10 mouse cellular contexts compared by ENCODE assay signal in genomic region chr1:161038004-161038403, GRCm38 (mm10). TPM values are rescaled to one million over a fixed set of nuclear protein-coding genes. Genes with fewer than 3 reads are reported as not detected.
DNase-seq lines count a peak whose midpoint lies in the region; ATAC-seq and TF ChIP-seq lines count a peak whose summit lies in the region.
"Had no signal": no experiment of that assay in that cellular context is flagged by ENCODE, and none has a peak within 500 bp of the region (broad histone marks: within the 10 kb centered on the region; RNA-seq: fewer than 3 reads in every experiment).

No protein-coding gene starts in this region.

- ATAC-seq in heart, embryonic 13.5 days (ENCODE audit: extremely low read depth, insufficient number of reproducible peaks, low FRiP score, low TSS enrichment), result no peak
- ATAC-seq in hindbrain, embryonic 13.5 days (ENCODE audit: low FRiP score), result no peak
- no peak for ATAC-seq in midbrain, embryonic 12.5 days (ENCODE audit: low FRiP score, low read depth)
- no peak for ATAC-seq in inflammation-experienced regulatory T-cells, adult 6 months

- H3K27me3 ChIP-seq in heart, embryonic 13.5 days (replicated peaks), result no peaks in the 10 kb centered on the region
- no peaks in the 10 kb centered on the region for H3K27me3 ChIP-seq in MEL (ENCODE audit: control insufficient read depth in 1 of 2, insufficient read depth in 2 of 2, low read length in 2 of 2)
- H3K27me3 ChIP-seq in hindbrain, embryonic 13.5 days, result no peaks in the 10 kb centered on the region
- H3K27me3 ChIP-seq in midbrain, embryonic 12.5 days, result no peaks in the 10 kb centered on the region

- peak overlapping the region; percentile 75 for H3K9ac ChIP-seq in heart, embryonic 13.5 days
- H3K9ac ChIP-seq in MEL (ENCODE audit: control insufficient read depth, low read depth, low read length, poor library complexity, severe bottlenecking), result peak overlapping the region; percentile 98
- H3K9ac ChIP-seq in hindbrain, embryonic 13.5 days, result peak overlapping the region; percentile 67; the same call in 1 of the 2 replicates
- H3K9ac ChIP-seq in midbrain, embryonic 12.5 days (replicated peaks), result no peak overlapping the region

- H3K4me1 ChIP-seq in heart, embryonic 13.5 days, result peaks cover 28% of the 10 kb centered on the region
- 0 out of 4 replicates have a peak, but pooled peaks cover 0 to 2% of the 10 kb centered on the region in 2 experiments for H3K4me1 ChIP-seq in MEL (ENCODE audit: control insufficient read depth in 1 of 2, insufficient read depth in 2 of 2, low read length in 2 of 2)
- peaks cover 38% of the 10 kb centered on the region for H3K4me1 ChIP-seq in hindbrain, embryonic 13.5 days (replicated peaks)
- H3K4me1 ChIP-seq in midbrain, embryonic 12.5 days, result peaks cover 32% of the 10 kb centered on the region

- H3K4me3 ChIP-seq in heart, embryonic 13.5 days, result peak overlapping the region; percentile 75
- H3K4me3 ChIP-seq in MEL (ENCODE audit: control insufficient read depth in 1 of 2, insufficient read depth in 1 of 2, low read depth in 2 of 2, low read length in 2 of 2), result peak overlapping the region; percentile 65
- H3K4me3 ChIP-seq in hindbrain, embryonic 13.5 days, result peak overlapping the region; percentile 33
- H3K4me3 ChIP-seq in midbrain, embryonic 12.5 days, result peak overlapping the region; percentile 88

- peaks cover 55% of the 10 kb centered on the region for H3K36me3 ChIP-seq in heart, embryonic 13.5 days
- H3K36me3 ChIP-seq in MEL (ENCODE audit: control insufficient read depth in 1 of 2, insufficient read depth in 2 of 2, low read length in 2 of 2), result peaks cover 2 to 27% of the 10 kb centered on the region in 2 experiments
- H3K36me3 ChIP-seq in hindbrain, embryonic 13.5 days, result peaks cover 42% of the 10 kb centered on the region
- H3K36me3 ChIP-seq in midbrain, embryonic 12.5 days, result peaks cover 63% of the 10 kb centered on the region

- H3K4me2 ChIP-seq in heart, embryonic 13.5 days, result peak overlapping the region; percentile 85
- peak overlapping the region; percentile 88 for H3K4me2 ChIP-seq in hindbrain, embryonic 13.5 days
- peak overlapping the region; percentile 90 for H3K4me2 ChIP-seq in midbrain, embryonic 12.5 days (replicated peaks)

- H3K9me3 ChIP-seq in heart, embryonic 13.5 days, result no peaks in the 10 kb centered on the region
- no peaks in the 10 kb centered on the region for H3K9me3 ChIP-seq in MEL (replicated peaks; ENCODE audit: insufficient read depth, low read length)
- H3K9me3 ChIP-seq in hindbrain, embryonic 13.5 days, result no peaks in the 10 kb centered on the region
- H3K9me3 ChIP-seq in midbrain, embryonic 12.5 days, result no peaks in the 10 kb centered on the region

- H3K79me2 ChIP-seq in MEL (ENCODE audit: control insufficient read depth, insufficient read depth, low read length, poor library complexity), result peaks cover 38% of the 10 kb centered on the region

- 0 out of 2 replicates have a peak overlapping the region, but pooled peaks have one; percentile 31 for H3K27ac ChIP-seq in heart, embryonic 13.5 days (replicated peaks)
- peak overlapping the region; percentile 78 for H3K27ac ChIP-seq in MEL (ENCODE audit: control insufficient read depth, low read depth, low read length)
- no peak overlapping the region for H3K27ac ChIP-seq in hindbrain, embryonic 13.5 days
- no peak overlapping the region for H3K27ac ChIP-seq in midbrain, embryonic 12.5 days (replicated peaks)

- 44% methylated on average over 3 of the region's 3 CpGs for WGBS in heart, embryonic 13.5 days
- WGBS in hindbrain, embryonic 13.5 days, result 41% methylated on average over 3 of the region's 3 CpGs
- WGBS in midbrain, embryonic 12.5 days, result 30% methylated on average over 3 of the region's 3 CpGs

- TF ChIP-seq RAD21 in MEL (IDR thresholded peaks at IDR 0.05; ENCODE audit: low read depth, low read length), result no peak

- no peak for DNase-seq in heart, adult 9 months (ENCODE audit: low spot score in 2 of 2)
- DNase-seq in MEL (ENCODE audit: low read depth, low spot score), result peak; percentile 53
- no peak for DNase-seq in urinary bladder, postnatal 4 days (ENCODE audit: low spot score in 2 of 2)
- DNase-seq in adrenal gland, adult 18-20 months (ENCODE audit: low spot score in 2 of 2), result no peak
- DNase-seq: cerebellum, adult 9-10 months; right cerebral cortex, postnatal 25 days had no signal

- no peak for TF ChIP-seq CTCF in MEL (IDR thresholded peaks at IDR 0.05 in 2 of 3, conservative IDR thresholded peaks at IDR 0.05 in 1 of 3; ENCODE audit: control insufficient read depth in 1 of 3, insufficient read depth in 1 of 3, low read depth in 2 of 3, low read length in 3 of 3, poor library complexity in 1 of 3, severe bottlenecking in 1 of 3)

- peak in 1 of 2 experiments; percentile 53; a peak in 1 of 4 replicates for TF ChIP-seq POLR2A in MEL (IDR thresholded peaks at IDR 0.05; ENCODE audit: control insufficient read depth in 1 of 2, insufficient read depth in 1 of 2, low read depth in 1 of 2, low read length in 2 of 2, poor library complexity in 1 of 2)

- TF ChIP-seq EP300 in MEL (IDR thresholded peaks at IDR 0.05; ENCODE audit: low read depth in 1 of 2, low read length in 2 of 2), result no peak

TF ChIP-seq in MEL, 35 proteins besides CTCF, POLR2A, EP300 and RAD21:
- no peak for TF ChIP-seq ETS1 (IDR thresholded peaks at IDR 0.05; ENCODE audit: low read depth, low read length)
- TF ChIP-seq HCFC1 (IDR thresholded peaks at IDR 0.05; ENCODE audit: low read depth, low read length), result no peak
- TF ChIP-seq POLR2AphosphoS5 (IDR thresholded peaks at IDR 0.05; ENCODE audit: borderline replicate concordance, low read depth, low read length), result 0 out of 2 replicates have a peak, but pooled peaks have one; percentile 13
- no peak for TF ChIP-seq MAZ (IDR thresholded peaks at IDR 0.05; ENCODE audit: low read depth, low read length)
- TF ChIP-seq ELF1 (IDR thresholded peaks at IDR 0.05; ENCODE audit: low read depth, low read length), result no peak
- TF ChIP-seq TBP (IDR thresholded peaks at IDR 0.05; ENCODE audit: low read depth, low read length), result no peak

RNA-seq across cellular contexts. Expression of gene Zbtb37, which starts 3.4 kb away (rescaled TPM):
- 6.3 TPM in 2 replicates for polyA plus RNA-seq in heart, embryonic 13.5 days (2015; fragmentation: Nextera tagmentation; extraction: Ambion mirVana)
- total RNA-seq in MEL (2012; rRNA removed), result 5.2 and 5.7 TPM in 2 replicates
- polyA plus RNA-seq in MEL (2012; ENCODE audit: insufficient read depth in 1 of 2, insufficient read length in 2 of 2, low read depth in 1 of 2, low replicate concordance in 2 of 2, missing spikeins in 1 of 2), result 1 to 10 TPM in 1 of 2 experiments, not detected in 1; 4.2 TPM
- polyA plus RNA-seq in hindbrain, embryonic 13.5 days (2015; fragmentation: Nextera tagmentation; extraction: Ambion mirVana), result 10.7 and 11.5 TPM in 2 replicates
- 11.3 and 12.4 TPM in 2 replicates for polyA plus RNA-seq in midbrain, embryonic 12.5 days (2016; fragmentation: Nextera tagmentation; extraction: Ambion mirVana)
- total RNA-seq in adrenal gland, adult 18-20 months (2021), result 10 to 100 TPM; 11.1 to 12.9 TPM
- polyA plus RNA-seq in inflammation-experienced regulatory T-cells, adult 6 months (2017; shearing (Covaris generic)), result 1 to 10 TPM; 6.0 to 8.8 (median 7.1) TPM

RNA-seq across cellular contexts. Expression of gene Dars2, which starts 32.5 kb away (rescaled TPM):
- polyA plus RNA-seq in heart, embryonic 13.5 days (2015; fragmentation: Nextera tagmentation; extraction: Ambion mirVana), result 29.3 and 31.0 TPM in 2 replicates
- total RNA-seq in MEL (2012; rRNA removed), result 53.1 and 66.2 TPM in 2 replicates
- 10 to 100 TPM in 1 of 2 experiments, not detected in 1; 83.6 TPM for polyA plus RNA-seq in MEL (2012; ENCODE audit: insufficient read depth in 1 of 2, insufficient read length in 2 of 2, low read depth in 1 of 2, low replicate concordance in 2 of 2, missing spikeins in 1 of 2)
- polyA plus RNA-seq in hindbrain, embryonic 13.5 days (2015; fragmentation: Nextera tagmentation; extraction: Ambion mirVana), result 26.2 and 28.4 TPM in 2 replicates
- 39.1 and 44.7 TPM in 2 replicates for polyA plus RNA-seq in midbrain, embryonic 12.5 days (2016; fragmentation: Nextera tagmentation; extraction: Ambion mirVana)
- 10 to 100 TPM; 24.3 to 27.5 TPM for total RNA-seq in adrenal gland, adult 18-20 months (2021)
- polyA plus RNA-seq in inflammation-experienced regulatory T-cells, adult 6 months (2017; shearing (Covaris generic)), result 10 to 100 TPM; 15.0 to 27.5 (median 16.3) TPM

RNA-seq across cellular contexts. Expression of gene Cenpl, which starts 32.5 kb away (rescaled TPM):
- polyA plus RNA-seq in heart, embryonic 13.5 days (2015; fragmentation: Nextera tagmentation; extraction: Ambion mirVana), result 19.7 and 21.6 TPM in 2 replicates
- 6.2 and 6.3 TPM in 2 replicates for total RNA-seq in MEL (2012; rRNA removed)
- 10 to 100 TPM in 1 of 2 experiments, not detected in 1; 16.9 TPM for polyA plus RNA-seq in MEL (2012; ENCODE audit: insufficient read depth in 1 of 2, insufficient read length in 2 of 2, low read depth in 1 of 2, low replicate concordance in 2 of 2, missing spikeins in 1 of 2)
- 13.1 and 13.2 TPM in 2 replicates for polyA plus RNA-seq in hindbrain, embryonic 13.5 days (2015; fragmentation: Nextera tagmentation; extraction: Ambion mirVana)
- polyA plus RNA-seq in midbrain, embryonic 12.5 days (2016; fragmentation: Nextera tagmentation; extraction: Ambion mirVana), result 32.2 and 32.3 TPM in 2 replicates
- 1 to 10 TPM; 1.8 to 1.9 TPM for total RNA-seq in adrenal gland, adult 18-20 months (2021)
- polyA plus RNA-seq in inflammation-experienced regulatory T-cells, adult 6 months (2017; shearing (Covaris generic)), result 10 to 100 TPM; 15.8 to 44.5 (median 19.1) TPM

RNA-seq across cellular contexts. Expression of gene Serpinc1, which starts 59.6 kb away (rescaled TPM):
- polyA plus RNA-seq in heart, embryonic 13.5 days (2015; fragmentation: Nextera tagmentation; extraction: Ambion mirVana), result 1.7 and 10.7 TPM in 2 replicates
- 0.19 and 0.20 TPM in 2 replicates for total RNA-seq in MEL (2012; rRNA removed)
- 1 to 10 TPM in 1 of 2 experiments, not detected in 1; 1.3 TPM for polyA plus RNA-seq in MEL (2012; ENCODE audit: insufficient read depth in 1 of 2, insufficient read length in 2 of 2, low read depth in 1 of 2, low replicate concordance in 2 of 2, missing spikeins in 1 of 2)
- 3.7 and 3.9 TPM in 2 replicates for polyA plus RNA-seq in hindbrain, embryonic 13.5 days (2015; fragmentation: Nextera tagmentation; extraction: Ambion mirVana)
- polyA plus RNA-seq in midbrain, embryonic 12.5 days (2016; fragmentation: Nextera tagmentation; extraction: Ambion mirVana), result 3.1 and 3.2 TPM in 2 replicates
- 1 to 10 TPM in 1 of 2 experiments, under 1 TPM in 1; 0.80 to 1.7 TPM for total RNA-seq in adrenal gland, adult 18-20 months (2021)
- polyA plus RNA-seq in inflammation-experienced regulatory T-cells, adult 6 months (2017; shearing (Covaris generic)), result 10 to 100 TPM in 1 of 3 experiments, 1 to 10 TPM in 2; 5.1 to 13.6 (median 9.2) TPM

Comparison
In these comparisons a context has a peak if more than half of its experiments do, and no peak if none do; other contexts are left out.
1. H3K27ac ChIP-seq: peak in heart, embryonic 13.5 days (single experiment) and MEL (single experiment); none in hindbrain, embryonic 13.5 days (single experiment) and midbrain, embryonic 12.5 days (single experiment).
2. H3K4me3 ChIP-seq: peak in every context shown above with its lines; median percentile 88 in midbrain, embryonic 12.5 days; 75 in heart, embryonic 13.5 days; 65 in MEL; 33 in hindbrain, embryonic 13.5 days.
3. Peak in every context shown above with its lines, with median percentiles within 50 percentile points of each other: H3K4me2 ChIP-seq.